Mouse (Mus musculus): Measurements from ENCODE around the gene Tex21. TPM values are rescaled to one million over a fixed set of nuclear protein-coding genes. Genes with fewer than 3 reads are reported as not detected.

The Tex21 gene
- polyA plus RNA-seq (2012; ENCODE audit: insufficient read depth, insufficient read length, missing spikeins) = not detected in 2 replicates

- no peak within 1 kb of the TSS for H3K4me3 ChIP-seq (ENCODE audit: insufficient read depth, low read depth, low read length)
Observed at GRCm38 (mm10) chr12:76246646-76247045, at the start of gene Tex21. TSS of gene Tex21 (minus strand) at chr12:76246746.

DNA sequence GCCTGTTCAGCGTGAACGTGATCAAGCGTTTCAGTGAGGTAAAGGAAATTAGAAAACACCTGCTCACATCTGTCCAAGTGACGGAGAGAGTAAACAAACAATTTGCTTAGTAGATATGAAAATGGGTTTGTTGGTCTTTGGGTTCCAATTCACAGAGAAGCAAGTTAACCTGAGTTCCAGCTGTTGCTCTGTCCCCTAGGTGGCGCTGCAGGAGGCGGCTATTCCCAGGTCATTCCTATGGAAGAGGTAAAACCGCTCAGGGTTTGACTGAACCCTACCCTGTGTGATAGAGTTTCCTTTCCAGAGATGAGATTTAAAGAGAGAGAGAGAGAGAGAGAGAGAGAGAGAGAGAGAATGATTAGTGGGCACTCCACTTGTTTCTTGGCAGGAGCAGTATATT is 46.6 kb upstream of the Tex21 start:
- H3K27ac ChIP-seq (replicated peaks; ENCODE audit: low read depth, low read length) = no peak overlapping the region
- H3K4me3 ChIP-seq (ENCODE audit: insufficient read depth, low read depth, low read length) = no peak overlapping the region

More at GRCm38 (mm10) chr12:76246646-76247045, at the start of gene Tex21:
- H3K27ac ChIP-seq (replicated peaks; ENCODE audit: low read depth, low read length) = no peak within 1 kb of the TSS
- no peaks in the 10 kb centered on the region for H3K4me1 ChIP-seq (ENCODE audit: control insufficient read depth, insufficient read depth, insufficient read length, low read length)

GRCm38 (mm10) chr12:76290271-76290670 is 43.7 kb upstream of the Tex21 start:
- no peak overlapping the region for H3K27ac ChIP-seq (replicated peaks; ENCODE audit: low read depth, low read length)
- no peak overlapping the region for H3K4me3 ChIP-seq (ENCODE audit: insufficient read depth, low read depth, low read length)
- no peaks in the 10 kb centered on the region for H3K4me1 ChIP-seq (ENCODE audit: control insufficient read depth, insufficient read depth, insufficient read length, low read length)

More for the DNA sequence above, 46.6 kb upstream of the Tex21 start:
- no peaks in the 10 kb centered on the region for H3K4me1 ChIP-seq (ENCODE audit: control insufficient read depth, insufficient read depth, insufficient read length, low read length)

DNA sequence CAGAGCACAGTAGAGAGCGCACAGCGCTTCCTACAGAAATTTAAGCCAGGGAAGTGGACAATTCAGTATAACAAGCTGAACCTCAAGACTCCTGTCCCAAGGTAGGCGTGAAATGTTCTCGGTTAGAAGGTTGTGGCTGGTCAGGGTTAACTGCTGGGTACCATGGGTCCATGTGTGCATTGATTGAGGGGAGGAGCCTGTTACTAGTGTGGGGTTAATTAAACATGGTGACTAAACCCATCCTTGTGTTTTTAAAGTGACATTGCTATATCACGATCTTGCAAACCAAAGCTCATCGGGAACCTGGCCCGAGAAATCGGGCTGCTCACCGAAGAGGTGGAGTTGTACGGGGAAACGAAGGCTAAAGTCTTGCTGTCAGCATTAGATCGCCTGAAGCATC is 42.9 kb upstream of the Tex21 start:
- Histone ChIP-seq H3K27ac (replicated peaks; ENCODE audit: low read depth, low read length) (no peak overlapping the region), H3K4me3 (ENCODE audit: insufficient read depth, low read depth, low read length) (no peak overlapping the region), H3K4me1 (ENCODE audit: control insufficient read depth, insufficient read depth, insufficient read length, low read length) (no peaks in the 10 kb centered on the region)

DNA sequence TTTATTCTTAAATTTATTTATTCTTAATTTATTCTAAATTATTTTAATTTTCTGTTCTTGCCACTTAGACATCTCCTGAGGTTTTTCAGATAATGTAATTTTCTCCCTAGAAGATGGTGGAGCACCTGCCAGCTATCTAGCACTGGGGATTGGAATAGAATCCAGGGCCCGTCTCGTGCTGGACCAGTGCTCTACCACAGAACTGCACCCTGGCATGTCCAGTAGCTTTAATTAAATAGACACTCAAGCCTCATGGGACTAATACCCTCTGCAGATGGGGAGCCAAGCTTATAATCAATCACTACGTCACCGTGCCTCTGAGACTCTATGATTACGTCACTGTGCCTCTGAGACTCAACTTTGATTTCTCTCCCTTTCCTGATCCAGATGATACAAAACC is 41.9 kb upstream of the Tex21 start:
- H3K4me1 ChIP-seq (ENCODE audit: control insufficient read depth, insufficient read depth, insufficient read length, low read length) = no peaks in the 10 kb centered on the region
- H3K27ac ChIP-seq (replicated peaks; ENCODE audit: low read depth, low read length) = no peak overlapping the region
- no peak overlapping the region for H3K4me3 ChIP-seq (ENCODE audit: insufficient read depth, low read depth, low read length)

- Histone ChIP-seq H3K4me1 (ENCODE audit: control insufficient read depth, insufficient read depth, insufficient read length, low read length) (no peaks in the 10 kb centered on the region), H3K4me3 (ENCODE audit: insufficient read depth, low read depth, low read length) (no peak overlapping the region), H3K27ac (replicated peaks; ENCODE audit: low read depth, low read length) (no peak overlapping the region)
Observed at GRCm38 (mm10) chr12:76287986-76288385, 41.4 kb upstream of the Tex21 start.

- Histone ChIP-seq H3K4me3 (ENCODE audit: insufficient read depth, low read depth, low read length) (no peak overlapping the region), H3K27ac (replicated peaks; ENCODE audit: low read depth, low read length) (no peak overlapping the region), H3K4me1 (ENCODE audit: control insufficient read depth, insufficient read depth, insufficient read length, low read length) (no peaks in the 10 kb centered on the region)
Observed at GRCm38 (mm10) chr12:76285418-76285817, 38.9 kb upstream of the Tex21 start.

DNA sequence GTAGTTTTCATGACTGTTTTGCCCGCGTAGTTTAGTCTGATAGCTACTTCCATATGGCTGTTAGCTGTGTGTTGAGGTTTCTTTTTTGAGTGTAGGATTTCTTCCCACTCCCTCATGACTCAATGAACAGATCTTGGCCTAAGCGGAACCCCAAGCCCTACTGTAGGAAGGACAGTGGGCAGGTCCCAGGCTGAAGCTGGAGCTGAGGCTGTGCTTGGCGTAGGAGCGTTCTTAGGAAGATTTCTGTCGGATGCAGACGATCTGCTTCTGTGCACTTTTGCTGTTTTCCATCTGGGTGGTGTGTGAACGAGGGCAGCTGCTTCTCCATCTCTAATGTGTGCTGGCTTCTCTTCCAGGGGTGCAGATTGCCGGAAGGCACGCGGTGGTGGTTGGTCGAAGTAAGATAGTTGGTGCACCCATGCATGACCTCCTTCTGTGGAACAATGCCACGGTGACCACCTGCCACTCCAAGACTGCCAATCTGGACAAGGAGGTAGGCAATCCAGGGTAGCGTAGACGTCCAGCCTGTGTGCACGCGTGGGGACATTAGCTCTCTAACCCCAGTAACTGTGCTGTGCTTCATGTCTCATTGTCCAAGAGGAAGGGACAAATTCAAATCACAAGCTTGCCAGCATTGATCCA is 36.1 kb upstream of the Tex21 start:
- Histone ChIP-seq H3K27ac (replicated peaks; ENCODE audit: low read depth, low read length) (no peak overlapping the region), H3K4me3 (ENCODE audit: insufficient read depth, low read depth, low read length) (no peak overlapping the region), H3K4me1 (ENCODE audit: control insufficient read depth, insufficient read depth, insufficient read length, low read length) (no peaks in the 10 kb centered on the region)

DNA sequence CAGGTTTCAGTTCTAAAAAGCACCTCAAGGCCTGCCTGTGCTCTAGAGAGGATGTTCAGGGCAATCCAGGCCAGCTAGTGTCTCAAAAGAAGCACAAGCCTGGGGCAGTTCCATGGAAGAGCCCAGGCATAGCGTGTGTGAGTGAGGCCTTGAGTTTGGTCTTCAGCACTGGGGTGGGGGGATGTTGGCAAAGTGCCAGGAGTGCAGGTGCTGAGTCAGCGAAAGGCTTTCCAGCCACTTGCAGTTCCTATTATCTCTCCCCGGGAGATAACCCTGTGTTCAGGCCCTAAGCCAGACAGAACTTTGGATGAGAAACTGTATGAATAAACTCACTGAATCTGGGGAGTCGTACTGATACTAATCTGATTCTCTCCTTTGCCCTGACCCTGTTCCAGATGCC is 35.6 kb upstream of the Tex21 start:
- Histone ChIP-seq H3K27ac (replicated peaks; ENCODE audit: low read depth, low read length) (no peak overlapping the region), H3K4me3 (ENCODE audit: insufficient read depth, low read depth, low read length) (no peak overlapping the region)

DNA sequence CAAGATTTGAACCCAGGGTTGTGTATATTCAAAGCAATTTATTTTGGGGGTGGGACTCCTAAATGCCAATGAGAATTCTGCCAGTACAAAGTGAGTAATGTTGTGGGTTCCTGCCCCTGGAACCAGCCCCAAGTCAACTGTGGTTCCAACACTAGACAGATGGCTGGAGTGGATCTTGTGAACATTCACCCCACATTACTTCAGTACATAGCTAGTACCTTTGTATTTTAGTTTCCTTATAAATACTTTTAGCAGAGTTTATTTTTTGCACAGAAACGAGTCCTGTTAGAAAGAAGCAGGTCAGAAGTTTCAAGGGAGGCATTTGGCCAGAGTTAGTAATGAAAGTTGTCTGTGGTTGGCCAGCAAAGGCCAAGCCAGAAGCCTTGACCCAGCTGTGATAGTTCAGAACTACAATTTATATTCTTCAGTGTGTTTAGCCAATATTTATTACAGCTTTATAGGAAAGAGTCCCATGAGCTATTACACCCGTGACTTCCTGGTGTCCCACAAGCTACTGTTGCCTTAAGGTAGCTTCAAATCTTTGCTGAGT is 34.6 kb upstream of the Tex21 start:
- no peaks in the 10 kb centered on the region for H3K4me1 ChIP-seq (ENCODE audit: control insufficient read depth, insufficient read depth, insufficient read length, low read length)
- H3K27ac ChIP-seq (replicated peaks; ENCODE audit: low read depth, low read length) = no peak overlapping the region
- no peak overlapping the region for H3K4me3 ChIP-seq (ENCODE audit: insufficient read depth, low read depth, low read length)

More for the DNA sequence above, 35.6 kb upstream of the Tex21 start:
- no peaks in the 10 kb centered on the region for H3K4me1 ChIP-seq (ENCODE audit: control insufficient read depth, insufficient read depth, insufficient read length, low read length)

DNA sequence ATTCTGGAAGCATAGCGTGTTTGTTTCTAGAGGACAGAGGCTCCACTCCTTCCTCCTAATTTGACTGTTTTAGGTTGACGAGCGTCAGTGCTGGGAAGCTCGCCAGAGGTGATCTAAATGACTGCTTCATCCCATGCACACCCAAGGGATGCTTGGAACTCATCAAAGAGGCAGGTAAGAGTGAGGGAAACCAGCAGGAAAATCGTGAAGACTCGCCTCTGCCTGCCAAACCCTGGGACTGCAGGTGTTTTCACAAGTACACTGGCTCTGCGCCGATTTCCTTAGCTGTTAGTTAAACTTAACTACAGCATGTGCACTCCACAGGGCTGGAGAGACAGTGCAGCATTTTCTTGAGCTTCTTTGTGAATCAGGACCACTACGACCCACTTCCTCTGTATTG is 34.0 kb upstream of the Tex21 start:
- H3K27ac ChIP-seq (replicated peaks; ENCODE audit: low read depth, low read length) = no peak overlapping the region
- H3K4me1 ChIP-seq (ENCODE audit: control insufficient read depth, insufficient read depth, insufficient read length, low read length) = no peaks in the 10 kb centered on the region

DNA sequence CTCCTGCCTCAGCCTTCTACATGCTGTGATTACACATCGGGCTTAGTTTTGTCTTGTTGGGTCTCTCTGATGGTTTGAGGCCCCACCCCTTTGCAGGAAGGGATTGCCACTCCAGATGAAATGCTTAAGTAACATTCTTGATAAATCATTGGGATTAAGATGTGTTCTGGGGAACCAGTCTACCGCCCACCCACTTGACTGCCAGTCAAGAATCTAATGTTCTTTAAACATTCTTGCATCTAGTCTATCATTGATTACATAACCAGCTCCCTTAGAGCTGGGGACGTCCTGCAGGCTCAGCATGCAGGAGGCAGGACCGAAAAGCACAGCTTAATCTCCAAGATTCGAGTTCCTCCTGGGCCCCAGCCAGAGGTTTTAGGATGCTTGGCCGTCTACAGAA is 31.7 kb upstream of the Tex21 start:
- Histone ChIP-seq H3K4me1 (ENCODE audit: control insufficient read depth, insufficient read depth, insufficient read length, low read length) (no peaks in the 10 kb centered on the region), H3K4me3 (ENCODE audit: insufficient read depth, low read depth, low read length) (no peak overlapping the region), H3K27ac (replicated peaks; ENCODE audit: low read depth, low read length) (no peak overlapping the region)

More for the DNA sequence above, 34.0 kb upstream of the Tex21 start:
- no peak overlapping the region for H3K4me3 ChIP-seq (ENCODE audit: insufficient read depth, low read depth, low read length)

- no peak overlapping the region for H3K27ac ChIP-seq (replicated peaks; ENCODE audit: low read depth, low read length)
Observed at GRCm38 (mm10) chr12:76272610-76273524, 26.3 kb upstream of the Tex21 start.

GRCm38 (mm10) chr12:76271516-76271915 is 25.0 kb upstream of the Tex21 start:
- Histone ChIP-seq H3K27ac (replicated peaks; ENCODE audit: low read depth, low read length) (no peak overlapping the region), H3K4me1 (ENCODE audit: control insufficient read depth, insufficient read depth, insufficient read length, low read length) (peaks cover 3% of the 10 kb centered on the region; the same call in 1 of the 2 replicates), H3K4me3 (ENCODE audit: insufficient read depth, low read depth, low read length) (no peak overlapping the region)

More at GRCm38 (mm10) chr12:76272610-76273524, 26.3 kb upstream of the Tex21 start:
- Histone ChIP-seq H3K4me1 (ENCODE audit: control insufficient read depth, insufficient read depth, insufficient read length, low read length) (peaks cover 3% of the 10 kb centered on the region; the same call in 1 of the 2 replicates), H3K4me3 (ENCODE audit: insufficient read depth, low read depth, low read length) (no peak overlapping the region)

DNA sequence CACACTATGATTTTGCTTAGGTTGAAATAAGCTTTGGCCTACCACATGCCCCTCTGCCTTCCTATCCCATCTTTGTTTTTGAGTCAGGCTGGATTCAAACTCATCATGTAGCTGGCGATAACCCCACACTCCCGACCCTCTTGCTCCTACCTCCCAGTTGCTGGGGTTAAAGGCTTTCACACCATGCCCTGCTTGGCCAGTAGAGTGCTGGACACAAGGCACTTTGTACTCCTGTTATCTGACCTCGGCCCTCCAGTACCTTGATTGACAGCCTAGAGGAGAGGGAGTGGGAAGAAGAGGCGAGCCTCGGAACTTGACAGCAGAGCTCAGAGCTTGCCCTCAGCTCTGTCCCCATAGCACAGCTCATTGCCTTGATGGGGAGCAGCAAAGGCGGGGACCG is 22.6 kb upstream of the Tex21 start:
- no peak overlapping the region for H3K27ac ChIP-seq (replicated peaks; ENCODE audit: low read depth, low read length)
- H3K4me3 ChIP-seq (ENCODE audit: insufficient read depth, low read depth, low read length) = no peak overlapping the region
- peaks cover 3% of the 10 kb centered on the region; the same call in 1 of the 2 replicates for H3K4me1 ChIP-seq (ENCODE audit: control insufficient read depth, insufficient read depth, insufficient read length, low read length)

Measured in brown adipose tissue, adult 24 weeks (tissue).